Mouse (Mus musculus) left cerebral cortex, adult 18-20 months (tissue): ENCODE results near the gene Trim2. TPM values are rescaled to one million over a fixed set of nuclear protein-coding genes. Genes with fewer than 3 reads are reported as not detected.

Experiments used
- DNase-seq, 2 experiments: peaks; one replicate each; pipeline ENCODE4 v3.0.0; 2021 to 2022; ENCODE audit warnings: low spot score in 2 of 2, mixed read lengths in 1 of 2
- total RNA-seq, 2 experiments: library from RNA; stranded (reverse); gene quantifications; 2 replicates each; pipeline ENCODE4 v1.2.3; 2021

The Trim2 gene
- total RNA-seq, 2 experiments from 2014 or later, result 246 to 258 TPM

GRCm38 (mm10) chr3:84259281-84260023 lies 47.2 kb downstream of the Trim2 start:
- peak; percentile 80 to 89 for DNase-seq

GRCm38 (mm10) chr3:84258518-84259031 lies 48.1 kb downstream of the Trim2 start:
- DNase-seq, result no peak

GRCm38 (mm10) chr3:84257989-84258517 lies 48.6 kb downstream of the Trim2 start:
- no peak for DNase-seq

- no peak for DNase-seq
Measured at GRCm38 (mm10) chr3:84254520-84254878, 52.2 kb downstream of the Trim2 start.

- DNase-seq, result no peak
Measured at GRCm38 (mm10) chr3:84253655-84254519, 52.8 kb downstream of the Trim2 start.

- DNase-seq, result peak; percentile 16 to 24
Measured at GRCm38 (mm10) chr3:84252776-84253654, 53.7 kb downstream of the Trim2 start.

GRCm38 (mm10) chr3:84251721-84252120 lies 55.0 kb downstream of the Trim2 start:
- no peak for DNase-seq

- DNase-seq, result no peak
Measured at GRCm38 (mm10) chr3:84250275-84250674, 56.4 kb downstream of the Trim2 start.

- no peak for DNase-seq
Measured at GRCm38 (mm10) chr3:84247789-84248188, 58.9 kb downstream of the Trim2 start.

- DNase-seq, result peak; percentile 81 to 87
Measured at GRCm38 (mm10) chr3:84246421-84246861, 60.2 kb downstream of the Trim2 start.

GRCm38 (mm10) chr3:84243116-84243515 lies 63.6 kb downstream of the Trim2 start:
- no peak for DNase-seq

GRCm38 (mm10) chr3:84242497-84242896 lies 64.2 kb downstream of the Trim2 start:
- no peak for DNase-seq

- no peak for DNase-seq
Measured at GRCm38 (mm10) chr3:84241098-84241497, 65.6 kb downstream of the Trim2 start.

- no peak for DNase-seq
Measured at GRCm38 (mm10) chr3:84235420-84236304, 71.0 kb downstream of the Trim2 start.

- no peak for DNase-seq
Measured at GRCm38 (mm10) chr3:84234562-84234961, 72.1 kb downstream of the Trim2 start.

- DNase-seq, result peak in 1 of 2 experiments; percentile 43
Measured at GRCm38 (mm10) chr3:84233663-84234415, 72.8 kb downstream of the Trim2 start.

- no peak for DNase-seq
Measured at GRCm38 (mm10) chr3:84232312-84232711, 74.4 kb downstream of the Trim2 start.

- DNase-seq, result no peak
Measured at GRCm38 (mm10) chr3:84230988-84231387, 75.7 kb downstream of the Trim2 start.

- peak in 1 of 2 experiments; percentile 25 for DNase-seq
Measured at GRCm38 (mm10) chr3:84228911-84229310, 77.8 kb downstream of the Trim2 start.
